Mouse (Mus musculus) intestine, embryonic 14.5 days (tissue): ENCODE data around the gene Dnajc6. TPM values are rescaled to one million over a fixed set of nuclear protein-coding genes. Genes with fewer than 3 reads are reported as not detected.
A peak's percentile ranks its signal among the peaks of the same experiment; 100 is the strongest.

ENCODE experiments used
- ATAC-seq: fragments of 200-750 bp; cut with Nextera tagmentation; replicated peaks from 2 replicates; pipeline ENCODE4 v1.8.0; 2017; ENCODE audit warnings: low read depth, moderate number of reproducible peaks, moderate TSS enrichment, moderate library complexity; ENCODE audit not compliant: low FRiP score, low TSS enrichment
- DNase-seq: peaks from one replicate; pipeline ENCODE4 v3.0.0-alpha.2; 2018; ENCODE audit warnings: low spot score
- H3K27ac ChIP-seq: fragments of 300-500 bp; sonication (generic); 2 replicates; pipeline ENCODE4 v1.5.1; 2014; ENCODE audit warnings: low read depth, mild to moderate bottlenecking, control low read depth
- H3K27me3 ChIP-seq: fragments of 300-500 bp; sonication (generic); replicated peaks from 2 replicates; pipeline ENCODE4 v1.6.1; 2014; ENCODE audit warnings: low read length, control low read depth; ENCODE audit not compliant: control insufficient read depth, insufficient read depth
- H3K36me3 ChIP-seq: fragments of 300-500 bp; sonication (generic); 2 replicates; pipeline ENCODE4 v1.6.1; 2014; ENCODE audit warnings: low read length, control low read depth; ENCODE audit not compliant: control insufficient read depth, insufficient read depth
- H3K4me1 ChIP-seq: fragments of 300-500 bp; sonication (generic); replicated peaks from 2 replicates; pipeline ENCODE4 v1.6.1; 2014; ENCODE audit warnings: low read length, control low read depth, mixed read lengths; ENCODE audit not compliant: control insufficient read depth, insufficient read depth
- H3K4me2 ChIP-seq: fragments of 300-500 bp; sonication (generic); 2 replicates; pipeline ENCODE4 v1.6.1; 2014; ENCODE audit warnings: low read length
- H3K4me3 ChIP-seq: fragments of 300-500 bp; sonication (generic); 2 replicates; pipeline ENCODE4 v1.5.1; 2014; ENCODE audit warnings: low read depth, low read length, control low read depth, mixed read lengths
- H3K9ac ChIP-seq: fragments of 300-500 bp; sonication (generic); 2 replicates; pipeline ENCODE4 v1.6.1; 2014; ENCODE audit warnings: mild to moderate bottlenecking, low read length
- H3K9me3 ChIP-seq: fragments of 300-500 bp; sonication (generic); 2 replicates; pipeline ENCODE4 v1.6.1; 2016; ENCODE audit warnings: low read length, control low read depth; ENCODE audit not compliant: control insufficient read depth
- WGBS: fragments of 180-500 bp; shearing (Covaris S2); extraction: QIAGEN DNeasy Blood & Tissue Kit; methylation state at CpG from one replicate; pipeline ENCODE4 v1.1.7; 2014; 5-methylcytosine and 5-hydroxymethylcytosine counted together
- polyA plus RNA-seq: library from polyadenylated mRNA; unstranded; fragments of >200 nt; fragmentation: Nextera tagmentation; extraction: Ambion mirVana; gene quantifications from 2 replicates; pipeline ENCODE4 v1.2.1, GENCODE M21; 2014

The Dnajc6 gene
- polyA plus RNA-seq, 1 experiment from 2014 or later, result 1.5 TPM

- H3K4me3 ChIP-seq, result no peak overlapping the region
- H3K9me3 ChIP-seq, result no peaks in the 10 kb centered on the region
- no peak for ATAC-seq
- H3K27me3 ChIP-seq, result no peaks in the 10 kb centered on the region
- H3K4me1 ChIP-seq, result no peaks in the 10 kb centered on the region
- H3K36me3 ChIP-seq, result no peaks in the 10 kb centered on the region
- H3K9ac ChIP-seq, result no peak overlapping the region
- WGBS, result 70% methylated on average over 4 of the region's 4 CpGs
- H3K4me2 ChIP-seq, result no peak overlapping the region
- no peak for DNase-seq
- H3K27ac ChIP-seq, result no peak overlapping the region
Measured at GRCm38 (mm10) chr4:101540516-101540915, 44.1 kb downstream of the Dnajc6 start.

GRCm38 (mm10) chr4:101549958-101550591 is 53.6 kb downstream of the Dnajc6 start:
- Histone ChIP-seq H3K4me3 (peak overlapping the region; percentile 29), H3K4me2 (peak overlapping the region; percentile 56), H3K36me3 (no peaks in the 10 kb centered on the region), H3K27ac (no peak overlapping the region), H3K27me3 (peaks cover 31% of the 10 kb centered on the region), H3K4me1 (0 out of 2 replicates have a peak, but pooled peaks cover 5% of the 10 kb centered on the region), H3K9ac (no peak overlapping the region), H3K9me3 (no peaks in the 10 kb centered on the region)
- 1% methylated on average over 33 of the region's 33 CpGs for WGBS
- DNase-seq (peak; percentile 70), ATAC-seq (peak; percentile 89)

- DNase-seq, result peak; percentile 84
- Histone ChIP-seq H3K9me3 (no peaks in the 10 kb centered on the region), H3K36me3 (no peaks in the 10 kb centered on the region), H3K27me3 (peaks cover 31% of the 10 kb centered on the region), H3K4me1 (0 out of 2 replicates have a peak, but pooled peaks cover 5% of the 10 kb centered on the region), H3K4me3 (peak overlapping the region; percentile 29), H3K4me2 (peak overlapping the region; percentile 56), H3K9ac (no peak overlapping the region), H3K27ac (no peak overlapping the region)
- WGBS, result under 1% methylated on average over 33 of the region's 33 CpGs
- peak; percentile 83 for ATAC-seq
Measured at GRCm38 (mm10) chr4:101550671-101551161, 54.3 kb downstream of the Dnajc6 start.

GRCm38 (mm10) chr4:101551425-101551824 is 55.0 kb downstream of the Dnajc6 start:
- Histone ChIP-seq H3K27ac (no peak overlapping the region), H3K9ac (no peak overlapping the region), H3K4me3 (no peak overlapping the region), H3K4me2 (no peak overlapping the region), H3K36me3 (no peaks in the 10 kb centered on the region), H3K4me1 (0 out of 2 replicates have a peak, but pooled peaks cover 5% of the 10 kb centered on the region), H3K27me3 (peaks cover 31% of the 10 kb centered on the region), H3K9me3 (no peaks in the 10 kb centered on the region)
- no peak for DNase-seq
- WGBS, result 19% methylated on average over 4 of the region's 4 CpGs
- ATAC-seq, result no peak

GRCm38 (mm10) chr4:101552372-101552771 is 55.9 kb downstream of the Dnajc6 start:
- WGBS, result 22% methylated on average over 5 of the region's 5 CpGs
- Histone ChIP-seq H3K27ac (no peak overlapping the region), H3K27me3 (peaks cover 31% of the 10 kb centered on the region), H3K9me3 (no peaks in the 10 kb centered on the region), H3K36me3 (no peaks in the 10 kb centered on the region), H3K4me2 (no peak overlapping the region), H3K4me1 (0 out of 2 replicates have a peak, but pooled peaks cover 5% of the 10 kb centered on the region), H3K4me3 (no peak overlapping the region), H3K9ac (no peak overlapping the region)
- ATAC-seq (no peak), DNase-seq (no peak)

- Histone ChIP-seq H3K4me3 (no peak overlapping the region), H3K4me2 (no peak overlapping the region), H3K27ac (no peak overlapping the region), H3K9ac (no peak overlapping the region), H3K36me3 (no peaks in the 10 kb centered on the region), H3K9me3 (no peaks in the 10 kb centered on the region), H3K27me3 (peaks cover 16% of the 10 kb centered on the region), H3K4me1 (0 out of 2 replicates have a peak, but pooled peaks cover 5% of the 10 kb centered on the region)
- WGBS, result 78% methylated on average over 4 of the region's 4 CpGs
- DNase-seq (no peak), ATAC-seq (no peak)
Measured at GRCm38 (mm10) chr4:101555016-101555415, 58.6 kb downstream of the Dnajc6 start.

- Histone ChIP-seq H3K27me3 (no peaks in the 10 kb centered on the region), H3K27ac (no peak overlapping the region), H3K9me3 (no peaks in the 10 kb centered on the region), H3K4me1 (no peaks in the 10 kb centered on the region), H3K9ac (no peak overlapping the region), H3K4me3 (no peak overlapping the region), H3K36me3 (no peaks in the 10 kb centered on the region), H3K4me2 (no peak overlapping the region)
- ATAC-seq (no peak), DNase-seq (no peak)
- 67% methylated on average over 4 of the region's 4 CpGs for WGBS
Measured at GRCm38 (mm10) chr4:101560137-101560536, 63.7 kb downstream of the Dnajc6 start.

GRCm38 (mm10) chr4:101562836-101563235 is 66.4 kb downstream of the Dnajc6 start:
- no peak overlapping the region for H3K4me3 ChIP-seq
- DNase-seq, result no peak
- H3K9ac ChIP-seq, result no peak overlapping the region
- no peak overlapping the region for H3K27ac ChIP-seq
- no peaks in the 10 kb centered on the region for H3K9me3 ChIP-seq
- no peak overlapping the region for H3K4me2 ChIP-seq
- no peaks in the 10 kb centered on the region for H3K36me3 ChIP-seq
- WGBS, result 65% methylated on average over 7 of the region's 7 CpGs
- no peak for ATAC-seq
- H3K27me3 ChIP-seq, result no peaks in the 10 kb centered on the region
- no peaks in the 10 kb centered on the region for H3K4me1 ChIP-seq

GRCm38 (mm10) chr4:101563607-101564006 is 67.2 kb downstream of the Dnajc6 start:
- no peak for DNase-seq
- ATAC-seq, result no peak
- 87% methylated on average over 5 of the region's 5 CpGs for WGBS
- Histone ChIP-seq H3K27me3 (no peaks in the 10 kb centered on the region), H3K4me3 (no peak overlapping the region), H3K27ac (no peak overlapping the region), H3K4me1 (no peaks in the 10 kb centered on the region), H3K4me2 (no peak overlapping the region), H3K9me3 (no peaks in the 10 kb centered on the region), H3K36me3 (no peaks in the 10 kb centered on the region), H3K9ac (no peak overlapping the region)
